Mouse (Mus musculus): ENCODE results near the gene Tsks. TPM values are rescaled to one million over a fixed set of nuclear protein-coding genes. Genes with fewer than 3 reads are reported as not detected.

Gene Tsks
- total RNA-seq, 2 experiments from 2014 or later: not detected

DNA sequence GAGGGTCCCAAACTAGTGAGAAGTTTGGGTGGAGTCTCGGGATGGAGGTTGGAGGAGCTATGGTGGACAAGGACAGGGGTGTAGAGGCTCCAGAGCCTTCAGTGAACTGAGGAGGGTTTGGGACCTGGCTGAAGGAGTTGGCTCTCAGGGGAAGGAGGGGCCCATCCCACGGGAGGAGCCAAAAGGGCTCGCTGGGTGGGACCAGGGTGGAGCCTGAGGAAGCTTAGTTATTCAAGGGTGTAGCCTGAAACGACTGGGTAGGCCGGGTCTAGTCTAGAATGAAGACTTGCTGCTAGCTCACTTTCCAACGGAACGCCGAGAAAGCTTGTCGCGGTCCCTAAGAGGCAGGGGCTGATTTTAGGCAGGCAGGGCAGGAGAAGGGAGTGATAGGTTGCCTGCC is 9.0 kb downstream of the Tsks start:
- peak; percentile 88 for DNase-seq

DNA sequence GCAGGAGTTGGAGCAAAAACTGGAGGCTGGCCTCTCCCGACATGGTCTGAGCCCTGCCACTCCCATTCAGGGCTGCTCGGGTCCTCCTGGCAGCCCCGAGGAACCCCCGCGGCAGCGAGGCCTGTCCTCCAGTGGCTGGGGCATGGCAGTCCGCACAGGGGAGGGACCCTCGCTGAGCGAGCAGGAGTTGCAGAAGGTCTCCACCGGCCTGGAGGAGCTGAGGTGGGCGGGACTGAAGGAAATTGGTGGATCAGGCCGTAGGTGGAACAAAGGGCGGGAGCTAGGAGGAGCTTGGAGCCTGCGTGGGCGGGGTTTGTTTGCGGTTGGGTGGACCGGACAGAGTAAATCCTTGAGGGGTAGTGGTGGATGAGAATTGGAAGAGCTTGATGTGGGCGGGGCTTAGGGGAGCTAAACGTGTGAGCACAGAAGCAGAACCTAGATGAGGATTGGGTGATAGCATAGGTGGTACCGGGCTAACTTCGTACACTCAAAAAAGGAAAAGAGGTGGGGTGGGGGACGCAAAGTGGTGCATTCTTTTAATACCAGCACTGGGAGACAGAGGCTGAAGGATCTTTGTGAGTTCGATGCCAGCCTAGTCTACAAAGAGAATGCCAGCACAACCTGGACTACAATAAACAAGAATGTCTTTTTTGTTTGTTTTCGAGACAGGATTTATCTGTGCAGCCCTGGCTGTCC is 9.8 kb downstream of the Tsks start:
- DNase-seq: peak; percentile 95

DNA sequence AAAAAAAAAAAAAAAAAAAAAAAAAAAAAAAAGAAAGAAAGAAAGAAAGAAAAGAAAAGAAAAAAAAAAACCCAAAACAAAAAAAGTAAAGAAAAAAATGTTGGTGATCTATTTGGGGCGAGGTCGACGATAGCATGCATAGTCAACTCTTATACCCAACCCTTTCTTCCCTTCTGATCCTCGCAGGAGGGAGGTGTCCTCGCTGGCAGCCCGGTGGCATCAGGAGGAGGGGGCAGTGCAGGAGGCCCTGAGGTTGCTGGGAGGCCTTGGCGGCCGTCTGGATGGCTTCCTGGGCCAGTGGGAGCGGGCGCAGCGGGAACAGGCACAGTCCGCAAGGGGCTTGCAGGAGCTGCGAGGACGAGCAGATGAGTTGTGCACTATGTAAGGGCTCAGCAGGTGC is 10.6 kb downstream of the Tsks start:
- DNase-seq: no peak

DNA sequence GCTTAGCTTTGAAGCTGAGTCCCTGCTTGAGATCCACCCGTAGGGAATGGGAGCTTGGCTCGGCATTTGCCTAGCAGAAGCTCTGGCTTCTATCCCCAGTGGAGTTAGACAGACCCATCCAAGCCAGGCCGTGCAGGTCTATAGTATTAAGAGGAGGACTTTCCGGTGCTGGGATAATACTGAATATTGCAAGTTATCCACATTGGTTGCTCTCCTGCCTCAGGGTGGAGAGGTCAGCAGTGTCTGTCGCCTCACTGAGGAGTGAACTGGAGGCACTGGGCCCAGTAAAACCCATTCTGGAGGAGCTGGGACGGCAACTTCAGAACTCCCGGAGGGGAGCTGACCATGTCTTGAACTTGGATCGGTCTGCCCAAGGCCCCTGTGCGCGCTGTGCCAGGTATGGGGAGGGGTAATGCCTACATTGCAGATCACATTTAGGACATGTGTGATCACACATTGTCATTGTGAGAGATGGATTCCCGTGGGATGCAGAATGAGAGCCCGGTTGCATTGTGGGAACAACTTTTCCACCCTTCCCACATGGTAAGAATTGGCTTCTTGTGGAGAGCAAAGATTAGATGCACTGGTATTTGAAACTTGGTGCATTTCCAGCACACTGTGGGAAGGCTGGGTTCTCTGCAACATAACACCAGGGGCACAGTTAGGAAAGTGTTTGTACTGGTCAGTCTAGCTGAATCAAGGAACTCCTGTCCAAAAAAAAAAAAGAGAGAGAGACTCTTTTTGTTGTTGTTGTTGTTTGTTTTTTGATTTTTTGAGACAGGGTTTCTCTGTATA is 11.3 kb downstream of the Tsks start:
- DNase-seq: no peak

DNA sequence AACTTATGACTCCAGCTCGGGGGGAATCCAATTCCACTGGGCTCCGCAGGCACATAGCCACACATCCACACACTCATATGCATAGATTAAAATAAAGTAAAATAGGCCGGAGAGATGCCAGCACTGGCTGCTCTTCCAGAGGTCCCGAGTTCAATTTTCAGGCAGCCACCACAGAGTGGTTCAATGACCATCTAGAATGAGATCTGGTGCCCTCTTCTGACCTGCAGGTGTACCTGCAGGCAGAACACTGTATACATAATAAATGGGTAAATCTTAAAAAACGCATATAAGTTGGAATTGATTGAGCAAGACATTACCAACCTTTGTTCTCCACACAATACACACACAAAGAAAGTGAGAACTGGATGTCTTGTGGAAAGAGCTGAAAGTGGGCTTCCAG is 12.6 kb downstream of the Tsks start:
- DNase-seq: no peak

DNA sequence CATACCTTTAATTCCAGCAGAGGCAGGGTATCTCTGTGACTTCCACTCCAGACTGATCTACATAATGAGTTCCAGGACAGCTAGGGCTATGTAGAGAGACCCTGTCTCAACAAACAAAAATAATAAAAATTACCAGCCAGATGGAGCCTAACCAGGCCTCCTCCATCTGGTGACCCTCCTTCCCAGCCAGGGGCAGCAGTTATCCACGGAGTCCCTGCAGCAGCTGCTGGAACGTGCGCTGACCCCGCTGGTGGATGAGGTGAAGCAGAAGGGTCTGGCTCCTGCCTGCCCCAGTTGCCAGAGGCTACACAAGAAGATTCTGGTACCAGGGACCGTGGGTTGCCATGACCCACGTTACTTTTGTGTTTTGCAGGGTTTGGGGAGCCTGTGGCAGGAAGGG is 13.3 kb downstream of the Tsks start:
- no peak for DNase-seq

DNA sequence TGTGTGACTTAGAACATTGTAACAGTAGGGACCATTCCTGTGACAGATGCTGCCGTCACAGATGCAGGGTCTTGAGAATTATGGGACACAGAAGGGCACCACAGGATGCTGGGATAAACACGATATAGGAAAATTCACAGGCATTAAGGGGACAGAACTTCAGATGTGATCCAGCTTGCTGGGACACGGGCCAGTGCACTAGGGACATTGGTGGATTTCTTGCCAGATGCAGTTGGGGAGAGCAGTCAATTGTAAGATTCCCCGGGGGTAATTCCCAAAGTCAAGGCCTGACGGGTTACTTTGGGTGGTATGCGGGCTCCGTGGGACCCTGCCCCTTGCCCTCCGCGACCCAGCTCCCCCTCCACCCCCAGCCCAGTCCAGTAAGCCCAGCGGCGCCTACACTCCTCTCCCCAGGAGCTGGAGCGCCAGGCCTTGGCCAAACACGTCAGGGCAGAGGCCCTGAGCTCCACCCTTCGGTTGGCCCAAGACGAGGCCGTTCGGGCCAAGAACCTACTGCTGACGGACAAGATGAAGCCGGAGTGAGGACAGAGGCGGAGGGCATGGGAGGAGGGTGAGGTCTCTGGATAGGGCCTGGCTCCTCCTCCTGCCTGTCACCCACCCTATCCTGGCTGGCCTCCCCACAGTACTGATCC is 14.3 kb downstream of the Tsks start:
- peak; percentile 65 for DNase-seq

DNA sequence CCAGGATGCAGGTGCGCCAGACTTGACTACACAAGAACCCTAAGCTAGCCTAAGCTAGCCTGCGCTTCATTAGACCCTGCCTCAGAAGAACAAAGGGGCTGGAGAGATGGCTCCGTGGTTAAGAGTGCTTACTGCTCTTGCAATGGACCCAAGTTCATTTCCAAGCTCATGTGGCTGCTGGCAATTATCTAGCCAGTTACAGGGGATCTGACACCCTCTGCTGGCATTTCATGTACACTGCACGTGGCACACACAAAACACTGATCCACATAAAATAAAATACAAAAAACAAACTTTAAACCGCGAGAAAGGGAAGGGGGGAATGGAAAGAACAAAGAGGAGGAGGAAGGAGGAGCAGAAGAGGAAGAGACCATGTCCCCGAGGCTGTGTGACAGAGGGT is 15.2 kb downstream of the Tsks start:
- peak; percentile 65 for DNase-seq

DNA sequence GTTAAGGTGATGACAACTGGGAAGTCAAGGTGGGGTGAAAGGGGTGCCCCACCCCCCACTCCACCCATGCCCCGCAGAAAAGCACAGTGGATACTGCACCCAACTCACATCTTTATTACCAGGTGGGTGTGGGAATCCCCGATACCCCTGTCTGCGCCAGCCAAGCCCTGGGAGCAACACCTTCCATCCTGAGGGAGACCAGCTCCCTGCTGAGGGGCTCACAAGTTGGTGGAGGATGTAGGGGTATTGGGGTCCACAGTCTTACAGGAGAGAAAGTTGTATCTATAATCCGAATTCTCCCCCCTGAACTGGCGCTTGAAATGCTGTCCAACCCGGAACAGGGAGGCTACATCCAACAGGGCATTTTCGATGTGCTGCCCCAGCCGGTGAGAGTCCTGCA is 16.3 kb downstream of the Tsks start:
- no peak for DNase-seq

DNA sequence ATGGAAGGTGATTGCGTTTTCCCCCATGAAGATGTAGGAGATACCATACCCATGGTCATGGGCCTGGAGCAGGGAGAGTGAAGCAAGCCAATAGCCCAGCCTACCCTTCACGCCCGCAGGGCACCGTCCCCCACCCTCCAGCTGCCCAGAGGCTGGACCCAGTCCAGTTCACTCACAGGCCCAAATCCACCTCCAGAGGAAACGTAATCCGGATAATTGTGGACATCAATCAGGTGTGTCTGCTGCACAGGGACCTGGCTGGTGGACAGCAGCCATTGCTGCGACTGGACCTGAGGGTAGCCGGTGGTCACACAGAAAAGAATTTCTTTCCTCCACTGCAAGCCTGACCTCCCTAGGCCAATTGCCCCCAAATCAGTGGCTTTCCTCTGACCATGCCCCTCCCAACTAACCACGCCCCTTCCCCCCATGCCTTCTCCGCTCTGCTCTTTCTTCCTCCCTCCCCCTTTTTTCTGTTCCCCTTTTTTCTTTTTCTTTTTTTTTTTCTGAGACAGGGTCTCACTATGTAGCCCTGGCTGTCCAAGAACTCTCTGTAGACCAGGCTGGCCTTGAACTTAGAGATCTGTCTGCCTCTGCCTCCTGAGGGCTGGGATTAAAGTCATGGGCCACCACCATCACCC is 17.0 kb downstream of the Tsks start:
- DNase-seq: no peak

DNA sequence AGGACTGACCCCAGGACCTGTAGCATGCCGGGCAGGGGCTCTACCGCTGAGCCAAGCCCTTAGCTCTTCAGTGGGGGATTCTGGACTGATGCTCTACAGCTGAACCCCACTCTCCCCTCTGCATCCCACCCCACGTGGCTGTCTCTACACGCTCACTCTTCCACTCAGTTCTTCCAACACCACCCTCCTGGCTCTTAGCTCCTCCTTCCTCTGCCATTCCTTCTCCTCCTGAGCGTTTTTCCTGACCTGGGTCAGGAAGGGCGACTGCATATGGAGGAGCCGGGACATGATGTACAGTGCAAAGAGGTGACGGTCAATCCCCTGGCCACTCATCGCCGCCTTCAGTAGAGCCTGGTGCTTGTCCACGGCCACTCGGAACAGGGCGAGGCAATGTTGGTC is 17.5 kb downstream of the Tsks start:
- DNase-seq: peak; percentile 1

DNA sequence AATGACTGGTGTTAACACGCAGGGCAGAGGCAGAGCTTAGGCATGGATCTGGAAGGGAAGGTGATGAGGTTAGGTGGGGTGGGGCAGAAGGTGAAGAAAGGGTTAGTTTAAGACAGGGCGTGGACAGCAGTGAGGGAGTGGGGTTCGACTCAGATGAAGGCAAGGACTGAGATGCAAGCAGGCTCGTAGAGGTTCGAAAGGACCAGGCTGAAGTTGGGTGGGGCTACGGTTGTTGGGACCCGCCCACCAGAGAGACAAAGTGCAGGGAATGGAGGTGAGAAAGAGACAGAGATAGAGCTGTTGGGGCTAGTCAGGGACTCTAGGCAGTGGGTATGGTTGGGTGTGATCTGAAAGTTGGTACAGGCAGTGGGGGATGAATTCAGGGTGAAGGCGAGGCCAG is 19.3 kb downstream of the Tsks start:
- DNase-seq: peak; percentile 0

DNA sequence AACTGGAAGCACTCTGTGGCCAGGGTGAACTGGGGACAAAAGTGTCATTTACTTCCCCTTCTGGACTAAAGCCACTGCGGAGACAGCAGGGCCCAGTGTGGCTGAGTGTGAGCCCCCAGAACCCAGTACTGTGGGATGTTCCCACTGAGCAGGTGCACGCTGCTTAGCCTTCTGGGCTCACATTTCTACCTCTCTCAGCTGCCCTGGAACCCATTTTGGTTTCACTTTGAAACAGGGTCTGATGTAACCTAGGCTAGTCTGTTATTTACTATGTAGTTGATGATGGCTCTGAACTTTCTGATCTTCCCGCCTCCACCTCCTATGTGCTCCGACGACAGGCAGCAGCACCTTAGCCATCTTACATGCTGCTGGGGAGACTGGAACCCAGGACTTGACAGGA is 19.8 kb downstream of the Tsks start:
- no peak for DNase-seq

DNA sequence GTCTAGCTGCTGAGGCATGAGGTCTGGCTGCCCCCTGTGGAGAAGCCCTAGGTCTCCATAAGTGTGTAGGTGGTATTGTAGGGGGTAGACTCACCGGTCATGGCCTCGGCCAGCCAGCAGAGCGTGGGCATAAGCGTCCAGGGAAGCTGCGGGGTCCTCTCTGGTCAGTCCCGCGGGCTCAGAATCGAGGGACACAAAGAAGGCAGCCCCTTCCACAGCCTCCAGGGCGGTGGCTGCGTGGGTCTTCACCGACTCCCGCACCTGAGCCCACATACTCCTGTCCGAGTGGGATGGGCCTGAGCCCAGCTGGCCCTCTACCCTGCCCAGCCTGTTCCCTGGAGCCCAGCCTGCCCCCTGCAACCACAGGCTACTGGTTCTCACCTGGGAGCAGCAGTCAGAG is 22.0 kb downstream of the Tsks start:
- DNase-seq: no peak

DNA sequence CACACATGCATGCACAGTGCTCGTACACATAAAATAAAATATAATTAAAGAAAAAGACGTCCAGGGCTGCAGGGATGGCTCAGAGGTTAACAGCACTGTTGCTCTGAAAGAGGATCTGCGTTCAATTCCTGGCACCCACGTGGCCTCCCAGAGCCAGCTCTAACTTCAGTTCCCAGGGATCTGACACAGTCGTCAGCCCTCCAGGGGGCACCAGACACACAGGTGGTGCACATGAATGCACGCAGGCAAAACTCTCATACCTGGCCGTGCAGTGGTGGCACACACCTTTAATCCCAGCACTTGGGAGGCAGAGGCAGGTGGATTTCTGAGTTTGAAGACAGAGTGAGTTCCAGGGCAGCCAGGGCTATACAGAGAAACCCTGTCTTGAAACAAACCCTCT is 23.0 kb downstream of the Tsks start:
- DNase-seq: no peak

DNA sequence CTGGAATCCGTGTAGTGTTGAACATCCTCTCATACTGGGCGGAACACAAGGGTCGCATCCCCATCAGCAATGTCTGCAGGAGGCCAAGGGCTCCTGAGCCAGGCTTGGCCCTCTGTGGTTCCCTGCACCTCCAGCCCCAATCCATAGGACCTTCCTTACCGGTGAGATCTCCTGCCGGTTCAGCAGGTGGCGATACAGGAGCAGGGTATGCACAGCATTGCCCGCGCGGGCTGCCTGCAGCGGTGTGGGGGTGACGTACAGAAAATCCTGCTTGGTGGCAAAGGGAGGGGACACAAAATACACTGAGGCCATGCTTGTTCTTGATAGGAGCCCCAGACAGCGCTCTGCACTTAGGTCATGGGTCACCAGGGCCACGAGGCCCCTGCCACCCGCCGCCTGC is 23.6 kb downstream of the Tsks start:
- DNase-seq: no peak

DNA sequence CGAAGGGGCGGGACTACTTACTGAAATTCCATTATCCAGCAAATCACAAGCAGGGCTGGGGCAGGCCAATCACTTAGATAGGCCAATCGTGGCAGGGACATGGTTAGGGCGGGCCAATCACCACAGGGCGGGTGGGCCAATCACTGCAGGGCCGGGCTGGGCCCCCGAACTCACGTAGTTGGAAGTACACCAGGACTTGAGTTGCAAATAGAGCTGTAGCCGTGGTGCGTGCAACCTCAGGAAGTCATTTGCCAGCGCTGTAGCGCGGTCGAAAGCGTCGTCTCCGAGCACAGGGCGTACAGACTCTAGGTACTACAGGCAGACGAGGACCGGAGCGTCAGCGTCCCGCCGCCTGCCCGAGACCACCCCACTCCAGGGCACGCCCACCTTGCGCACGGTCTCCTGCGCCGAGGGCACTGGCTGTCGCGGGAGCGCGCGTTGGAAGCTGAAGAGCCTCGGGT is 27.3 kb downstream of the Tsks start:
- peak; percentile 91 for DNase-seq

DNA sequence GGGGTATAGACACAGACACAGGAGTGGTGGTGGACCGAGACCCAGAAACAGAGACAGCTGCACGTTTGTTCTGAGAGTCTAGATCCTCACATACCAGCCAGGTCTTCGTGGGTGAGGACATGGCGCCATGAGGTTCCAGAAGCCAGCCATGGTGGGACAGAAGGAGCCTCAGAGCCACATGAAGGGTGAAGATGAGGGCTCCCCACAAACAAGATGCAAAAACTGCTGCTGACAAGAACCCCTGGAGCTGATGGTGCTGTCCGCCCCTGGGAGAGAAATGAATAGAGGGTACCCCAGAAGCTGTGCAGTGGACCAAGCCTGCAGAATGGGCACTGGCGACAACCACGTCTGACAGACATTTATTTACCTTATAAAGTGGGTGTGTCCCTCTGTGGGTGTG is 28.1 kb downstream of the Tsks start:
- DNase-seq: no peak

DNA sequence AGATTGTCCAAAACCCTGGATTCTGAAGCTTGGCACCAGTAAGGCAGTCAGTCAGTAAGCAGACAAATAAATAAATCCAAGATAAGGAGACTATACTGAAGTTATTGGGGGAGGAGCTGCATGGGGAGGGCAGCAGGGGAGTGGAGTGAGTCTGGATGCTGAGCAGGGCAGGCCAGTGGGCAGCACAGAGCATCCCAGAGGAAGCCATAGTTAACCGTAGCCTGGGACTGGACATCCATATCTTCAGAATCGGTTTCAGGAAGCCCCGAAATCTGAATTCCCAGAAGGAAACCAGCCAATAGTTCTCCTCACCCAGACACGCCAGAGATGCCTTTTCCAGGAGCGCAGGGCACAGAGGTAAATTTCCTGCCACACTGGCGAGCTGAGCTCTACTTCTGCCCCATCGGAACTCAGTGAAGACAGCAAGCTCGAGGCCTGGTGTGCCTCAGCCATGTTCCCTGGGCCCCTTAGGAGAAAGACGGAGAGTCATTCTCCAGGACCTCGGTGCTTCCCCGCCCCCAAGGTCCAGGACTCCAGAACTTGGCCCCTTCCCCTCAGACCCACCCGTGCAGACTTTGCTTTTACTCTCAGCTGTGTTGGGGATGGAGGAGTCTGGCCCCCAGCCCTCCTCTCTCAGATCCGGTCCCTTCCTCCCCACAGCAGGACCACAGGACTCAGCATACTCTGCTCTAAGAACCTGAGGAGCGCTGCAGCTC is 30.6 kb downstream of the Tsks start:
- no peak for DNase-seq

DNA sequence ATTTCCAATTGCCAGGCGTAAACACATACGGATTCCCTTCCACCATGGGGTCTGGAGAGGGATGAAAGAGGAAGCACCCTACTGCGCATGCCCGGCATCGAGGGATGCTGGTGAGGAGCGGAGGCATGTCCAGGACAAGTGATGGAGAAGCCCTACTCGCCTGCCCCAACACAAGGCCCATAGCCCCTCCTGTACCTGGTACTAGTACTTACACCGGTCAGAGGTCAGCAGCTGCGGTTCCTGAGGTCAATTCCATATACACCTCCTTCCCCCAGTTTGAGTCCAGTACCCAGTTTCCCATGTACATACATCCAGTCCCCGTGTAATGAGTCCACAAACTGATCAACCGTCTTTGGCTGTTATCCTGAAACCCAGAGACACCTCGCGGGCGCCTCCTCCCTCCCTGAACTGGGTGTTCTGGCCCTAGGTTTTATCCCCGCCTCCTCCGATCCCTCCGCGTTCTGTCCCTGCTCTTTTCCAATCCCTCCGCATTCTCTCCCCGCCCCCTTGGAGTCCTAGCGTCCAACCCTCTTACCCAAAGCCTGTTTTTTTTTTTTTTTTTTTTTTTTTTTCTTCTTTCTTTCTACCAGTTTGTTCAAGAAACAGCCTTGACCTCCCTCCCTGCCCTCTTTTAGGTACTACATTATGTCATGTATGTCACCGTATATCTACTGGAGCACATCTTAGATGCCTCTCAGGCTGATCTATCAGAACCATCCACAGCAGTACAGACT is 31.5 kb downstream of the Tsks start, which contains the start of gene Cpt1c:
Cpt1c (minus strand) TSS at position 469 of the 734 bp plus-strand sequence.
- DNase-seq: peak; percentile 85

DNA sequence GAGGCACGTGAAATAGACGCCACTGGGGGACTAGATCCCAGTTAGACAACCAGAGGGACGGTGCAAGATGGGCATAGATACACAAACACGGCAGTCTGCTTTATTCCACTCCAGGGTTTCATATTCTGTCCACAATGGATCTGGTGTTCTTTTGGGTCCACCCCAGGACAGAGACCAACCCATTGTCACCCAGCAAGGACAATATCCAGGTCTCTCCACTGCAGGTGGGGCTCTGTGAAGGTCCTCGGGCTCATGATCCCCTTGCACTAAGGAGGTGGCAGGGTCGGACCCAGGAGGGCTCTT is 32.1 kb downstream of the Tsks start:
- DNase-seq: no peak

DNA sequence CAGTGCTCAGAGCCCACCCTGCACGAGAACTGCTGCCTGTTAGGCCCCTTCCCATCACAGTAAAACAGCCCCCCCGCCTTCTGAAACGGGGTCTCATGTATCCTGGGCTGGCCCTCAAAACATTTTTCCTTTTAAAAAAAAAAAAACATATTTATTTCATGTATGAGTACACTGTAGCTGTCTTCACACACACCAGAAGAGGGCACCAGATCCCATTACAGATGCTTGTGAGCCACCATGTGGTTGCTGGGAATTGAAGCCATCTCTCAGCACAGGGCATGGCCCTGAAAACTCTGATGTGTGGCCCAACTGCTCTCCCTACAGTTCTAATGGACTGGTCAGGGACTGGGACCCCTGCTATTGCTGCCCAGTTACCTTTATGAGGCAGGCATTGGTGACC is 35.3 kb downstream of the Tsks start:
- no peak for DNase-seq

Data from adrenal gland, postnatal 10 days (tissue).